Mouse (Mus musculus): ENCODE measurements around the gene Gm3286. TPM values are rescaled to one million over a fixed set of nuclear protein-coding genes. Genes with fewer than 3 reads are reported as not detected.
"Not testable (repeated sequence)": the region's sequence is repeated elsewhere in the genome, so short reads cannot be mapped to it uniquely, and the experiment has no call there.

Gene Gm3286
- total RNA-seq (2021), result not detected

DNA sequence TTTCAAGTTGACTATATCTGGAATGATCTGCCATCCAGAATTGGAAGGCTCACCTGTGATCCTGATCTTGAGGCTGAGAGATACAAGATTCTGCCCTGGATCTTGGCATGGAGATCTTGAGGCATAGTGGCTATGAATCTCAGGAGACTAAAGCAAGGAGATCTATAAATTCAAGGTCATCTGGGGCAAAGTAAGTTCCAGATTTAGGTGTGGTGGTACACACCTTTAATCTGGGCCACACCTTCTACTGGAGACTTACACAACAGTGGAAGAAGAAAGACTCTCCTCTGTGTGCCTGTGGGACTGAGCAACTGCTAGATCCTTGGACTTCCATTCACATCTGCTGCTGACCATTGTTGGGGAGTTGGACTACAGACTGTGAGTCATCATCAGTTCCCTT lies at the start of gene Gm3286:
Gm3286 (plus strand) TSS at position 301 of the 400 bp plus-strand sequence.
- intact Hi-C loops (cut with DNase I); DNase-seq: not testable (repeated sequence)

Other genes starting within 250 kb of the Gm3286 start
- gene Gm10424, start 238.0 kb upstream of the Gm3286 start, total RNA-seq (2021), result not detected
- not detected for gene Gm3259, start 204.8 kb upstream of the Gm3286 start, total RNA-seq (2021)
- not detected for gene D5Ertd577e, start 54.0 kb upstream of the Gm3286 start, total RNA-seq (2021)
- not detected for gene Gm7971, start 84.1 kb downstream of the Gm3286 start, total RNA-seq (2021)
- not detected for gene Gm7978, start 225.4 kb downstream of the Gm3286 start, total RNA-seq (2021)
- not detected for gene Gm7982, start 231.3 kb downstream of the Gm3286 start, total RNA-seq (2021)

Data from heart, postnatal 36 days (tissue).